10 mouse cellular contexts compared by ENCODE assay signal in the genomic region with DNA sequence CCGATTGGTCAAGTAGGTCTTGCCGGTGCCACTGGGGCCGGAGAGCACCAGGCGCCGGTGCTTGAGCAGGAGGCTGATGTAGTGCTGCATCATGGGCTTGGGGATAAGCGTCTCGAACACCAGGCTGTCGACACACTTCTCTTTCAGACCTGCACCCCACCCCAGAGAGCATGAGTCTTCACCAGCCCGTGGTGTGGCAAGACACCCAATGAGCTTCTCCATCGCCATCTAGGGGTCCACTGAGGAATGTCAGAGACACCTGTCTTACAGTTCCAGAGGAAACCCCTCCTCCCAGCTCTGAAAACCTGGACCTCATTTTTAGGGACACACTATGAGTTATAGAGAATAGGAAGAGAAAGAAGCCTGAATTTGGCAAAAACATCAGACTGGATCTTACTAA. TPM values are rescaled to one million over a fixed set of nuclear protein-coding genes. Genes with fewer than 3 reads are reported as not detected.
DNase-seq lines count a peak whose midpoint lies in the region; ATAC-seq and TF ChIP-seq lines count a peak whose summit lies in the region.
"Had no signal": no experiment of that assay in that cellular context is flagged by ENCODE, and none has a peak within 500 bp of the region (broad histone marks: within the 10 kb centered on the region; RNA-seq: fewer than 3 reads in every experiment).

No protein-coding gene starts in this region.

- WGBS in kidney, postnatal 0 days = 74% methylated on average over 10 of the region's 10 CpGs
- WGBS in kidney, embryonic 15.5 days = 82% methylated on average over 10 of the region's 10 CpGs

- no peak overlapping the region for H3K27ac ChIP-seq in kidney, postnatal 0 days
- no peak overlapping the region for H3K27ac ChIP-seq in kidney, embryonic 15.5 days
- H3K27ac ChIP-seq: liver, embryonic 15.5 days; stomach, embryonic 15.5 days had no signal

- H3K4me2 ChIP-seq in kidney, postnatal 0 days (ENCODE audit: low read length) = no peak overlapping the region
- no peak overlapping the region for H3K4me2 ChIP-seq in kidney, embryonic 15.5 days
- H3K4me2 ChIP-seq: liver, embryonic 15.5 days; stomach, embryonic 15.5 days had no signal

- no peaks in the 10 kb centered on the region for H3K27me3 ChIP-seq in kidney, postnatal 0 days (ENCODE audit: insufficient read depth, low read length)
- H3K27me3 ChIP-seq in kidney, embryonic 15.5 days = no peaks in the 10 kb centered on the region
- H3K27me3 ChIP-seq in G1E (ENCODE audit: insufficient read depth, low read length) = peaks cover 24% of the 10 kb centered on the region
- H3K27me3 ChIP-seq in splenic B cell, adult 2 months (ENCODE audit: control insufficient read depth, insufficient read depth, low read length, poor library complexity, severe bottlenecking) = no peaks in the 10 kb centered on the region
- H3K27me3 ChIP-seq: liver, embryonic 15.5 days; stomach, embryonic 15.5 days had no signal

- peaks cover 45% of the 10 kb centered on the region for H3K36me3 ChIP-seq in kidney, postnatal 0 days (ENCODE audit: insufficient read depth, low read length)
- peaks cover 89% of the 10 kb centered on the region for H3K36me3 ChIP-seq in kidney, embryonic 15.5 days
- no peaks in the 10 kb centered on the region for H3K36me3 ChIP-seq in G1E (replicated peaks)
- no peaks in the 10 kb centered on the region for H3K36me3 ChIP-seq in splenic B cell, adult 2 months (ENCODE audit: control insufficient read depth, insufficient read depth, low read length, poor library complexity, severe bottlenecking)

- no peak overlapping the region for H3K4me3 ChIP-seq in kidney, postnatal 0 days (replicated peaks; ENCODE audit: low read depth, low read length)
- no peak overlapping the region for H3K4me3 ChIP-seq in kidney, embryonic 15.5 days (replicated peaks)
- H3K4me3 ChIP-seq in G1E (ENCODE audit: low read depth, low read length) = 0 out of 2 replicates have a peak overlapping the region, but pooled peaks have one; percentile 0
- H3K4me3 ChIP-seq: liver, embryonic 15.5 days; stomach, embryonic 15.5 days had no signal

- H3K9me3 ChIP-seq in kidney, postnatal 0 days (replicated peaks; ENCODE audit: low read length) = no peaks in the 10 kb centered on the region
- H3K9me3 ChIP-seq in kidney, embryonic 15.5 days (replicated peaks) = no peaks in the 10 kb centered on the region
- no peaks in the 10 kb centered on the region for H3K9me3 ChIP-seq in G1E (replicated peaks)
- H3K9me3 ChIP-seq: liver, embryonic 15.5 days; stomach, embryonic 15.5 days had no signal

- H3K4me1 ChIP-seq in kidney, postnatal 0 days (replicated peaks; ENCODE audit: insufficient read depth, low read length) = no peaks in the 10 kb centered on the region
- H3K4me1 ChIP-seq in kidney, embryonic 15.5 days = no peaks in the 10 kb centered on the region
- H3K4me1 ChIP-seq in G1E (ENCODE audit: insufficient read depth, low read depth, low read length) = no peaks in the 10 kb centered on the region
- H3K4me1 ChIP-seq: liver, embryonic 15.5 days; stomach, embryonic 15.5 days had no signal

- H3K9ac ChIP-seq in kidney, postnatal 0 days (ENCODE audit: low read depth, low read length) = no peak overlapping the region
- no peak overlapping the region for H3K9ac ChIP-seq in kidney, embryonic 15.5 days
- H3K9ac ChIP-seq: liver, embryonic 15.5 days; stomach, embryonic 15.5 days had no signal

- peak; percentile 55 for DNase-seq in CD4-positive, CD25-positive, alpha-beta regulatory T cell, adult 2 months (ENCODE audit: low read depth, low spot score)
- peak; percentile 43 for DNase-seq in kidney, postnatal 0 days (ENCODE audit: low spot score)
- no peak for DNase-seq in G1E (ENCODE audit: low spot score)
- DNase-seq in induced T-regulatory cell, adult 2 months (ENCODE audit: low read depth) = peak; percentile 39
- peak; percentile 54 for DNase-seq in splenic B cell, adult 2 months (ENCODE audit: low read depth, low spot score)
- no peak for DNase-seq in adrenal gland, postnatal 25 days

- ATAC-seq in CD4-positive, CD25-positive, alpha-beta regulatory T cell, adult 4 months = no peak
- no peak for ATAC-seq in kidney, postnatal 0 days (replicated peaks; ENCODE audit: low FRiP score, low read depth)
- ATAC-seq in kidney, embryonic 15.5 days (replicated peaks; ENCODE audit: low FRiP score) = no peak
- ATAC-seq in G1E (ENCODE audit: extremely low read depth, insufficient number of reproducible peaks, low FRiP score, poor library complexity, severe bottlenecking) = no peak

- peak; percentile 60 for TF ChIP-seq CTCF in kidney, postnatal 0 days (IDR thresholded peaks at IDR 0.05; ENCODE audit: low read depth)
- TF ChIP-seq CTCF in G1E (IDR thresholded peaks at IDR 0.05; ENCODE audit: low read depth, low read length) = no peak

RNA-seq across cellular contexts. Expression of a gene that starts 22.0 kb away (rescaled TPM):
- polyA plus RNA-seq in CD4-positive, CD25-positive, alpha-beta regulatory T cell, adult 4 months (2017; shearing (Covaris generic)) = 10 to 100 TPM; 39.7 to 55.9 TPM
- polyA plus RNA-seq in kidney, postnatal 0 days (2015; fragmentation: Nextera tagmentation; extraction: Ambion mirVana) = 53.1 and 65.4 TPM in 2 replicates
- 132 and 140 TPM in 2 replicates for polyA plus RNA-seq in kidney, embryonic 15.5 days (2015; fragmentation: Nextera tagmentation; extraction: Ambion mirVana)
- total RNA-seq in G1E (2014; fragmentation: Nextera tagmentation) = 106 and 109 TPM in 2 replicates
- 52.7 and 63.8 TPM in 2 replicates for total RNA-seq in G1E (2017)
- 14.4 and 18.4 TPM in 2 replicates for polyA plus RNA-seq in G1E (2012)
- total RNA-seq in adrenal gland, postnatal 25 days (2021) = 60.4 and 77.0 TPM in 2 replicates

Comparison
In these comparisons a context has a peak if more than half of its experiments do, and no peak if none do; other contexts are left out.
1. DNase-seq: peak in CD4-positive, CD25-positive, alpha-beta regulatory T cell, adult 2 months (single experiment), kidney, postnatal 0 days (single experiment), induced T-regulatory cell, adult 2 months (single experiment) and splenic B cell, adult 2 months (single experiment); none in G1E (single experiment) and adrenal gland, postnatal 25 days (single experiment).